Mouse (Mus musculus) bone marrow, adult 2 months (tissue): ENCODE data around the gene Nipal3.

ENCODE experiments used
- CTCF ChIP-seq: fragments of 200-500 bp; IDR thresholded peaks from 2 replicates; pipeline ENCODE4 v1.5.1; 2011; ENCODE audit warnings: low read length, control low read depth; ENCODE audit not compliant: control insufficient read depth, insufficient read depth
- POLR2A ChIP-seq: fragments of 200-500 bp; IDR thresholded peaks from 2 replicates; pipeline ENCODE4 v1.6.1; 2011; ENCODE audit warnings: low read depth, mild to moderate bottlenecking, control low read depth, low read length, borderline replicate concordance; ENCODE audit not compliant: control insufficient read depth

DNA sequence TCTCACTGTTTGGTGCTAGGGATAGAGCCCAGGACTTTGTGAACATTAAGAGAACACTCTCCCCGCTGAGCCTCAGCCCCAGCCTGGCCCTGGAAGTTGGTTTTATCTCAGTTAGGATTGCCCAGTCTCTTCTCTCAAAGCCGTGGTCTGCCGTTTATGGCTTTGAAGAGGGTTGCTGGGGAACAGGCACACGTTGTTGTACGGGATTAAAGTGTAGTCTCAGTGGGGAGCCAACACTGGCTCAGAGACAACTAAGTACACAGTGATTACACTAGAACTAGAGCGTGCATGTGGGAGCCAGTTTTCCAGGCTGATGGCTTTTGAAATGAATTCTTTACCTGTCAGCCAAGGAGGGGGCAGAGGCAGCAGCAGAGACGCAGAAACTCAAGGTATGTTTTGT, 93.0 kb downstream of the Nipal3 start:
- TF ChIP-seq CTCF (no peak), POLR2A (no peak)
